In genomic region chr9:82856241-82856640, GRCm38 (mm10) we compare ENCODE assay signal across 11 mouse cellular contexts.
"Had no signal": no experiment of that assay in that cellular context is flagged by ENCODE, and none has a peak within 500 bp of the region (broad histone marks: within the 10 kb centered on the region; RNA-seq: fewer than 3 reads in every experiment).

No protein-coding gene starts in this region.

- DNase-seq: lung, adult 18-20 months; lung, embryonic 14.5 days; lung, postnatal 10 days; lung, postnatal 4 days; midbrain, embryonic 14.5 days; retina, postnatal 1 day; right cerebral cortex, adult 18-20 months; right cerebral cortex, postnatal 14 days; thymus, adult 2 months; thymus, postnatal 25 days had no signal

- ATAC-seq: midbrain, embryonic 16.5 days had no signal
